Mouse (Mus musculus): Measurements from ENCODE around the gene Zbtb43.

Gene Zbtb43

GRCm38 (mm10) chr2:33454816-33455215 lies 13.5 kb downstream of the Zbtb43 start:
- DNase-seq (ENCODE audit: low read depth, low spot score): no peak

GRCm38 (mm10) chr2:33453476-33453875 lies 14.9 kb downstream of the Zbtb43 start:
- DNase-seq (ENCODE audit: low read depth, low spot score): no peak

- no peak for DNase-seq (ENCODE audit: low read depth, low spot score)
Measured at GRCm38 (mm10) chr2:33452721-33453120, 15.6 kb downstream of the Zbtb43 start.

GRCm38 (mm10) chr2:33452140-33452539 lies 16.2 kb downstream of the Zbtb43 start:
- DNase-seq (ENCODE audit: low read depth, low spot score): peak; percentile 34

- no peak for DNase-seq (ENCODE audit: low read depth, low spot score)
Measured at GRCm38 (mm10) chr2:33451038-33451978, 17.1 kb downstream of the Zbtb43 start.

GRCm38 (mm10) chr2:33449119-33449873 lies 19.1 kb downstream of the Zbtb43 start:
- no peak for DNase-seq (ENCODE audit: low read depth, low spot score)

GRCm38 (mm10) chr2:33446796-33447195 lies 21.6 kb downstream of the Zbtb43 start:
- DNase-seq (ENCODE audit: low read depth, low spot score): no peak

GRCm38 (mm10) chr2:33445741-33446140 lies 22.6 kb downstream of the Zbtb43 start:
- no peak for DNase-seq (ENCODE audit: low read depth, low spot score)

- no peak for DNase-seq (ENCODE audit: low read depth, low spot score)
Measured at GRCm38 (mm10) chr2:33444862-33445261, 23.5 kb downstream of the Zbtb43 start.

GRCm38 (mm10) chr2:33444358-33444757 lies 24.0 kb downstream of the Zbtb43 start:
- DNase-seq (ENCODE audit: low read depth, low spot score): peak; percentile 99

- no peak for DNase-seq (ENCODE audit: low read depth, low spot score)
Measured at GRCm38 (mm10) chr2:33442701-33443100, 25.7 kb downstream of the Zbtb43 start.

GRCm38 (mm10) chr2:33440893-33441292 lies 27.5 kb downstream of the Zbtb43 start:
- DNase-seq (ENCODE audit: low read depth, low spot score): no peak

GRCm38 (mm10) chr2:33439980-33440670 lies 28.2 kb downstream of the Zbtb43 start:
- DNase-seq (ENCODE audit: low read depth, low spot score): no peak

GRCm38 (mm10) chr2:33439471-33439881 lies 28.9 kb downstream of the Zbtb43 start:
- DNase-seq (ENCODE audit: low read depth, low spot score): no peak

- no peak for DNase-seq (ENCODE audit: low read depth, low spot score)
Measured at GRCm38 (mm10) chr2:33438377-33438776, 30.0 kb downstream of the Zbtb43 start.

GRCm38 (mm10) chr2:33437184-33437583 lies 31.2 kb downstream of the Zbtb43 start:
- DNase-seq (ENCODE audit: low read depth, low spot score): no peak

- DNase-seq (ENCODE audit: low read depth, low spot score): no peak
Measured at GRCm38 (mm10) chr2:33436035-33436580, 32.3 kb downstream of the Zbtb43 start.

GRCm38 (mm10) chr2:33435036-33435650 lies 33.2 kb downstream of the Zbtb43 start:
- DNase-seq (ENCODE audit: low read depth, low spot score): no peak

- DNase-seq (ENCODE audit: low read depth, low spot score): peak; percentile 84
Measured at GRCm38 (mm10) chr2:33432877-33433276, 35.5 kb downstream of the Zbtb43 start.

- DNase-seq (ENCODE audit: low read depth, low spot score): peak; percentile 66
Measured at GRCm38 (mm10) chr2:33430771-33431699, 37.3 kb downstream of the Zbtb43 start, which contains the start of gene Zbtb34. Gene Zbtb34, minus strand, starts transcription at chr2:33431324.
